Mouse (Mus musculus) liver, adult 2 months (tissue): ENCODE results near the gene Tcp11. TPM values are rescaled to one million over a fixed set of nuclear protein-coding genes. Genes with fewer than 3 reads are reported as not detected.

ENCODE experiments used
- DNase-seq: peaks from one replicate; pipeline ENCODE4 v3.0.0-alpha.2; 2011; ENCODE audit warnings: low read depth, low spot score; ENCODE audit errors: extremely low read depth
- H3K27ac ChIP-seq: fragments of 200-500 bp; replicated peaks from 2 replicates; pipeline ENCODE4 v1.5.1; 2012; ENCODE audit warnings: low read depth, mild to moderate bottlenecking, control low read depth, inconsistent platforms, low read length; ENCODE audit not compliant: insufficient read depth
- H3K27me3 ChIP-seq: fragments of 200-500 bp; 2 replicates; pipeline ENCODE4 v1.6.1; 2012; ENCODE audit warnings: mild to moderate bottlenecking, moderate library complexity, low read length, inconsistent platforms; ENCODE audit not compliant: control insufficient read depth, insufficient read depth
- H3K36me3 ChIP-seq: fragments of 200-500 bp; 2 replicates; pipeline ENCODE4 v1.6.1; 2012; ENCODE audit warnings: low read length, inconsistent platforms; ENCODE audit not compliant: control insufficient read depth, insufficient read depth
- H3K4me1 ChIP-seq: fragments of 200-500 bp; 2 replicates; pipeline ENCODE4 v1.6.1; 2011; ENCODE audit warnings: low read length; ENCODE audit not compliant: control insufficient read depth, insufficient read depth
- H3K4me3 ChIP-seq: fragments of 200-500 bp; 2 replicates; pipeline ENCODE4 v1.5.1; 2011; ENCODE audit warnings: low read depth, mild to moderate bottlenecking, control low read depth, low read length, moderate library complexity; ENCODE audit not compliant: insufficient read depth
- H3K79me2 ChIP-seq: fragments of 200-500 bp; 2 replicates; pipeline ENCODE4 v1.6.1; 2012; ENCODE audit warnings: inconsistent platforms, mild to moderate bottlenecking, low read length, moderate library complexity; ENCODE audit not compliant: control insufficient read depth, insufficient read depth
- H3K9ac ChIP-seq: fragments of 200-500 bp; 2 replicates; pipeline ENCODE4 v1.6.1; 2012; ENCODE audit warnings: low read depth, mild to moderate bottlenecking, control low read depth, inconsistent platforms, low read length
- CTCF ChIP-seq: fragments of 200-500 bp; IDR thresholded peaks from 2 replicates; pipeline ENCODE4 v1.5.1; 2011; ENCODE audit warnings: low read depth, low read length, control low read depth
- POLR2A ChIP-seq: fragments of 200-500 bp; IDR thresholded peaks from 2 replicates; pipeline ENCODE4 v1.6.1; 2011; ENCODE audit warnings: low read length, control low read depth; ENCODE audit not compliant: insufficient read depth; ENCODE audit errors: extremely low read depth
- WGBS: fragments of 180-500 bp; shearing (Covaris S2); methylation state at CpG from one replicate; pipeline ENCODE4 v1.1.7; 2018; 5-methylcytosine and 5-hydroxymethylcytosine counted together
- polyA plus RNA-seq: library from polyadenylated mRNA; depleted of rRNA; stranded (reverse); fragments of >200 nt; gene quantifications from 2 replicates; pipeline ENCODE4 v1.2.3, GENCODE M21; 2012
- total RNA-seq: library from RNA; depleted of rRNA; stranded (reverse); fragments of >200 nt; gene quantifications from 2 replicates; pipeline ENCODE4 v1.2.3, GENCODE M21; 2014

The Tcp11 gene
- total and polyA plus RNA-seq, 2 experiments = not detected

DNA sequence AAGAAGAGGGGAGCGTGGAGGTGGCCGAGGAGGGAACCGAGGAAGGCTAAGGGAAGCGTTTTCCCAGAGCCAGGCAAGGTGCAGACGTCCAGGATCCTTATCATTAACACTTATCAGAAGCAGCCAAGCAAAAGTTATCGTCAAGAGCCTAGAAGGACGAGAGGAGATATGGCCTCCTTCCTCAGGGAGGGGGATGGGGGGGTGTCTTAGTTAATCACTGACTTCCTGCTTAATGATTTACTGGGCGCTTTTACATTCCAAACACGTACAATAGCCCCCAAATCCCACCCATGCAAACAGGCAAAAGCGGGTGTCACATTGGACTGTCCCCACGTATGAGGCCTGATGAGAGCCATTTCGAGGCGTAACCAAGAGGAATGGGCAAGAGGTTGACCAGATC lies 2.4 kb upstream of the Tcp11 start:
- no peak overlapping the region for H3K4me3 ChIP-seq
- no peak overlapping the region for H3K27ac ChIP-seq
- peaks cover 12% of the 10 kb centered on the region for H3K27me3 ChIP-seq
- TF ChIP-seq CTCF (no peak), POLR2A (no peak)
- H3K79me2 ChIP-seq = no peaks in the 10 kb centered on the region
- WGBS = 54% methylated on average over 13 of the region's 13 CpGs
- no peak for DNase-seq
- no peak overlapping the region for H3K9ac ChIP-seq
- H3K36me3 ChIP-seq = no peaks in the 10 kb centered on the region
- H3K4me1 ChIP-seq = peaks cover 7% of the 10 kb centered on the region; the same call in 1 of the 2 replicates

GRCm38 (mm10) chr17:28081856-28082255 lies 1.4 kb upstream of the Tcp11 start:
- no peaks in the 10 kb centered on the region for H3K36me3 ChIP-seq
- no peak overlapping the region for H3K4me3 ChIP-seq
- peaks cover 12% of the 10 kb centered on the region for H3K27me3 ChIP-seq
- TF ChIP-seq CTCF (no peak), POLR2A (no peak)
- H3K79me2 ChIP-seq = no peaks in the 10 kb centered on the region
- H3K27ac ChIP-seq = no peak overlapping the region
- peaks cover 7% of the 10 kb centered on the region; the same call in 1 of the 2 replicates for H3K4me1 ChIP-seq
- no peak for DNase-seq
- no peak overlapping the region for H3K9ac ChIP-seq
- WGBS = 90% methylated on average over 7 of the region's 7 CpGs

DNA sequence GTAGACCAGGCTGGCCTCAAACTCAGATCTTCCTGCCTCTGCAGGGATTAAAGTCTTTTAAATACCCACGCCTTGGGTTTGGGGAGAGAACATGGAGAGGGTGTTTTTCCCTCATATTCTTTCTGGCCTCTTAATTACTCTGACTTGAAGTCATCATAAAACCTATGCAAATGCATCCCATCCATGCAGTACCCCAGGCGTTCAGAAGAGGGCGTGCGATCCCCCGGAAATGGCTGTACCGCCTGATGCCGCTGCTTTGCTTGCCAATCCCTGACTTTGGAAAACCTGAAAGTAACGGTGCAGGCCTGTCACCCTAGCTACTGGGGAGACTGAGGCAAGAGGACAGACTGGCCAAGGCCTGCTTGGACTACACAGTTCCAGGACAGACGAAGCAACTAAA lies 946 bp upstream of the Tcp11 start:
- no peak overlapping the region for H3K9ac ChIP-seq
- peaks cover 7% of the 10 kb centered on the region; the same call in 1 of the 2 replicates for H3K4me1 ChIP-seq
- H3K4me3 ChIP-seq = no peak overlapping the region
- H3K27me3 ChIP-seq = peaks cover 12% of the 10 kb centered on the region
- WGBS = 71% methylated on average over 9 of the region's 9 CpGs
- DNase-seq = no peak
- no peaks in the 10 kb centered on the region for H3K36me3 ChIP-seq
- TF ChIP-seq CTCF (peak; percentile 58), POLR2A (no peak)
- no peaks in the 10 kb centered on the region for H3K79me2 ChIP-seq
- no peak overlapping the region for H3K27ac ChIP-seq

DNA sequence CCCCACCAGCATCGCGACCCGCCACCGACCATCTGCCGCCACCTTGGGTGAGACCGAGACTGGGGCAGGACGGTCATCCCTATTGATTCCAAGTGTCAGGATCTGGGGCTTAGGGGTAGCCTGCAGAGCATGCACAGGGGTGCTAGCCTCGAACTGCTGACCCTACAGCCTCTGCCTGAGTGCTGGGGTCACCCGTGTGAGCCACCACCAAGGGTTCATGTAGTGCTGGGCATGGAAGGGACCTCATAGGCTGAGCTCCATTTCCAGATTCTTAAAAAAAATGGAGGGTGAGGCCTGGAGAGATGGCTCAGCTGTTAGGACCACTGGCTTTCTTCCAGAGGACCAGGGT lies 352 bp upstream of the Tcp11 start:
- no peak overlapping the region for H3K27ac ChIP-seq
- H3K4me3 ChIP-seq = no peak overlapping the region
- H3K36me3 ChIP-seq = no peaks in the 10 kb centered on the region
- 49% methylated on average over 9 of the region's 9 CpGs for WGBS
- TF ChIP-seq CTCF = no peak
- TF ChIP-seq POLR2A = no peak
- no peak for DNase-seq
- H3K9ac ChIP-seq = no peak overlapping the region
- peaks cover 7% of the 10 kb centered on the region; the same call in 1 of the 2 replicates for H3K4me1 ChIP-seq
- H3K79me2 ChIP-seq = no peaks in the 10 kb centered on the region
- peaks cover 12% of the 10 kb centered on the region for H3K27me3 ChIP-seq

GRCm38 (mm10) chr17:28079618-28080017 lies 821 bp downstream of the Tcp11 start:
- H3K36me3 ChIP-seq = no peaks in the 10 kb centered on the region
- no peaks in the 10 kb centered on the region for H3K79me2 ChIP-seq
- DNase-seq = peak; percentile 57
- H3K4me3 ChIP-seq = peak overlapping the region; percentile 57; the same call in 1 of the 2 replicates
- WGBS = under 1% methylated on average over 25 of the region's 25 CpGs
- peaks cover 12% of the 10 kb centered on the region for H3K27me3 ChIP-seq
- peaks cover 7% of the 10 kb centered on the region; the same call in 1 of the 2 replicates for H3K4me1 ChIP-seq
- no peak for TF ChIP-seq POLR2A
- peak; percentile 92 for TF ChIP-seq CTCF
- peak overlapping the region; percentile 55 for H3K9ac ChIP-seq
- H3K27ac ChIP-seq = no peak overlapping the region

DNA sequence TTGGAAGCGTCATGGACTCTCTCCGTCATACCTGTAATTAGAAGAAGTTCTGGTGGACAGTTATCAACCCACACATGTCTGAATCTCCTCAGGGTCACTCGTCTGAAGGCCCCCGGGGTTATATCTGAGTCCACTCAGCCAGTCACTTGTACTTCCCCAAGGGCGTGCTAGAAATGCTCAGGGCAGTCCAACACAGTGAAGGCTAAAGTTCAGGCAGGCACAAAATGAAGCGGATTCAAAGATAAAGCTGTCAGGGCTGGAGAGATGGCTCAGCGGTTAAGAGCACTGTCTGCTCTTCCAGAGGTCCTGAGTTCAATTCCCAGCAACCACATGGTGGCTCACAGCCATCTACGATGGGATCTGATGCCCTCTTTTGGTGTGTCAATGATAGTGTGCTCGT lies 2.4 kb downstream of the Tcp11 start:
- DNase-seq = no peak
- H3K36me3 ChIP-seq = no peaks in the 10 kb centered on the region
- no peaks in the 10 kb centered on the region for H3K79me2 ChIP-seq
- H3K27ac ChIP-seq = no peak overlapping the region
- H3K27me3 ChIP-seq = peaks cover 12% of the 10 kb centered on the region
- TF ChIP-seq POLR2A = no peak
- no peak for TF ChIP-seq CTCF
- no peak overlapping the region for H3K9ac ChIP-seq
- H3K4me1 ChIP-seq = peaks cover 3% of the 10 kb centered on the region; the same call in 1 of the 2 replicates
- 73% methylated on average over 9 of the region's 9 CpGs for WGBS
- H3K4me3 ChIP-seq = no peak overlapping the region
